Mouse (Mus musculus): ENCODE data around the gene Pdia3.
"Not testable (repeated sequence)": the region's sequence is repeated elsewhere in the genome, so short reads cannot be mapped to it uniquely, and the experiment has no call there.

GRCm38 (mm10) chr2:121484403-121484802 is 70.8 kb downstream of the Pdia3 start:
- TF ChIP-seq CTCF (IDR thresholded peaks at IDR 0.05; ENCODE audit: borderline replicate concordance, insufficient read depth, low read depth, low read length); POLR2A (IDR thresholded peaks at IDR 0.05; ENCODE audit: borderline replicate concordance, insufficient read depth, low read length): not testable (repeated sequence)
